Mouse (Mus musculus) ES-Bruce4 (cell line): ENCODE measurements around the gene Erc1.

Source experiments
- CTCF ChIP-seq: IDR thresholded peaks from one replicate; pipeline ENCODE4 v1.8.1; 2011; ENCODE audit warnings: low read depth, low read length
- EP300 ChIP-seq: IDR thresholded peaks from 2 replicates; pipeline ENCODE4 v1.6.1; 2011; ENCODE audit warnings: low read depth, low read length; ENCODE audit not compliant: insufficient read depth
- POLR2A ChIP-seq: IDR thresholded peaks from one replicate; pipeline ENCODE4 v1.8.1; 2011; ENCODE audit warnings: low read length; ENCODE audit not compliant: insufficient read depth

DNA sequence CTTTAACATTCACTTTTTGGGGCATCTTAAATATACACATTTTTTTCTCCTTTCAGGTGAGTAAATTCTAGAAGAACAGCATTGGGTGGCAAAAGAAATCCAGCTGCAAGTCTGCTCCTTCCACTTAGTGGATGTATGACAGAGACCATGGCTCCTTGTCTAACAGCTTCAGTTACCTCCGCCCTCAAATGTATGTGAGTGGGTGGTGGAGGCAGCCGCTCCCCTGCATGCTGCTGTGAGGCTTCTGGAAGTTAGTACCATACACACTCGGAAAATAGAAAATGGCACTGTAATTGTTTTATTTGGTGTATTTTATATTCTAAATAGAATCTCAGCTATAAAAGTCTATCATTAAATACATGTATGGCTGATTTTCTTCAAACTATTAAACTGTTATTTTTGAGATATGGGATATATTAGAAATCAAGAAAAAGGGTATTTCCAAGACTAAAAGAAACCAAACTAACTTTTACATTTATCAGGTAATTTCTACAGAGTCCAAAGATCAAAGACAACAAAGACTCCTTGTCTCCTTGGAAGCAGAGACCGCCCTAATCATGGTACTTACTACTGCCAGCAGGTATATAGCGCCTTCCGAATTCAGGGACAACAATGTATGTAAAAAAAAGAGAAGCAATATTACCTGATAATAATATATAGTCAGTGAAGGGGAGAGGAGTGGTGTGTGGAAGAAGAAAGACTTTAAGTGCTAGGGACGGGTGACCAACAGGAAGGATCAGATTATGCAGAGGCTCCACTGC lies 190.4 kb downstream of the Erc1 start:
- TF ChIP-seq POLR2A = no peak
- TF ChIP-seq CTCF = no peak
- TF ChIP-seq EP300 = no peak
